Mouse (Mus musculus) stomach, embryonic 14.5 days (tissue): ENCODE results near the gene Fam50b. TPM values are rescaled to one million over a fixed set of nuclear protein-coding genes. Genes with fewer than 3 reads are reported as not detected.

Source experiments
- ATAC-seq: fragments of 200-750 bp; cut with Nextera tagmentation; 2 replicates; pipeline ENCODE4 v1.8.0; 2017; ENCODE audit warnings: low read depth, moderate TSS enrichment; ENCODE audit not compliant: insufficient number of reproducible peaks, insufficient read depth, low FRiP score
- H3K27ac ChIP-seq: fragments of 300-500 bp; sonication (generic); 2 replicates; pipeline ENCODE4 v1.5.1; 2014; ENCODE audit warnings: mild to moderate bottlenecking, low read length, moderate library complexity, mixed read lengths
- H3K27me3 ChIP-seq: fragments of 300-500 bp; sonication (generic); 2 replicates; pipeline ENCODE4 v1.6.1; 2014; ENCODE audit warnings: low read length, control low read depth, mixed read lengths; ENCODE audit not compliant: control insufficient read depth, insufficient read depth
- H3K36me3 ChIP-seq: fragments of 300-500 bp; sonication (generic); 2 replicates; pipeline ENCODE4 v1.6.1; 2014; ENCODE audit warnings: mild to moderate bottlenecking, control low read depth, low read length, moderate library complexity, mixed read lengths; ENCODE audit not compliant: control insufficient read depth, insufficient read depth
- H3K4me1 ChIP-seq: fragments of 300-500 bp; sonication (generic); 2 replicates; pipeline ENCODE4 v1.6.1; 2014; ENCODE audit warnings: low read length, control low read depth, mixed read lengths; ENCODE audit not compliant: control insufficient read depth, insufficient read depth
- H3K4me2 ChIP-seq: fragments of 300-500 bp; sonication (generic); replicated peaks from 2 replicates; pipeline ENCODE4 v1.6.1; 2014; ENCODE audit warnings: low read depth, low read length, control low read depth
- H3K4me3 ChIP-seq: fragments of 300-500 bp; sonication (generic); 2 replicates; pipeline ENCODE4 v1.5.1; 2014; ENCODE audit warnings: low read depth, low read length, control low read depth
- H3K9ac ChIP-seq: fragments of 300-500 bp; sonication (generic); replicated peaks from 2 replicates; pipeline ENCODE4 v1.6.1; 2014; ENCODE audit warnings: low read depth, mild to moderate bottlenecking, control low read depth, low read length, moderate library complexity, mixed read lengths
- H3K9me3 ChIP-seq: fragments of 300-500 bp; sonication (generic); 2 replicates; pipeline ENCODE4 v1.6.1; 2016; ENCODE audit warnings: low read depth, low read length, control low read depth; ENCODE audit not compliant: control insufficient read depth
- WGBS: fragments of 180-500 bp; shearing (Covaris S2); extraction: QIAGEN DNeasy Blood & Tissue Kit; methylation state at CpG from one replicate; pipeline ENCODE4 v1.1.7; 2014; 5-methylcytosine and 5-hydroxymethylcytosine counted together
- polyA plus RNA-seq: library from polyadenylated mRNA; unstranded; fragments of >200 nt; fragmentation: Nextera tagmentation; extraction: Ambion mirVana; gene quantifications from 2 replicates; pipeline ENCODE4 v1.2.1, GENCODE M21; 2014

The Fam50b gene
- polyA plus RNA-seq, 1 experiment from 2014 or later = not detected

DNA sequence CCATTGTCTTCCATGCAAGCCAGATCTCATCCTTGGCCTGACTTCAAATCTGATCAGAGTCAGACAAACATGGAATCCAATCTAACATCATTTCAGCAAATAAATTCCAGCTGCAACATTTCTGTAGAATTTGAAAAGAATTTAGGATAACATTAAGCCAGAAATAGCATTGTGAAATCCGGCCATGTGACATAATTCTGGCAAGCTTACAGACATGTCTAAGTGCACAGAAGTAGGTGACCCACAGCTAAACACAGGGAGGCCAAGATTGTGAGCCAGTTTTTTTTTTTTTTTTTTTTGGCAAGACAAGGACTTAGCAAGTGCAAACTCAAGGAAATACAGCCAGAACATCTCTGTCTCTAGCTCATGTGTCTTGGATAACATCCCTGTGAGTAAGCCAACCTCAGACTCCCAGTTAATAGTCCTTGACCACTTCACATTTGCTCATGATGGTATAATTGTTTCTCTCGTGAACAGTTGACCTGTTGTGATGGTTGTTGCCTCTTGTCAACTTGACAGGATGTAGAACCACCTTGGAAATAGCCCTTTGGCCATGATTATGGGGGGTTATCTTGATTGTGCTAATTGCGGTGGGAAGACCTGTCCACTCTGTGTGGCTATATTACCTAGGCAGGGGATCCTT is 54.6 kb downstream of the Fam50b start:
- Histone ChIP-seq H3K9me3 (no peaks in the 10 kb centered on the region), H3K4me1 (no peaks in the 10 kb centered on the region; the same call in 1 of the 2 replicates), H3K4me3 (no peak overlapping the region), H3K9ac (no peak overlapping the region), H3K4me2 (no peak overlapping the region), H3K36me3 (no peaks in the 10 kb centered on the region), H3K27me3 (no peaks in the 10 kb centered on the region), H3K27ac (no peak overlapping the region)
- WGBS = 63% methylated on average over 3 of the region's 3 CpGs
- no peak for ATAC-seq

- 66% methylated on average over 7 of the region's 7 CpGs for WGBS
- H3K27ac ChIP-seq = no peak overlapping the region
- H3K4me3 ChIP-seq = no peak overlapping the region
- H3K9me3 ChIP-seq = no peaks in the 10 kb centered on the region
- H3K4me1 ChIP-seq = no peaks in the 10 kb centered on the region; the same call in 1 of the 2 replicates
- H3K9ac ChIP-seq = no peak overlapping the region
- no peak overlapping the region for H3K4me2 ChIP-seq
- no peak for ATAC-seq
- H3K27me3 ChIP-seq = no peaks in the 10 kb centered on the region
- H3K36me3 ChIP-seq = no peaks in the 10 kb centered on the region
Measured at GRCm38 (mm10) chr13:34793066-34793465, 58.4 kb downstream of the Fam50b start.

GRCm38 (mm10) chr13:34793816-34794215 is 59.2 kb downstream of the Fam50b start:
- no peak overlapping the region for H3K4me3 ChIP-seq
- no peak overlapping the region for H3K4me2 ChIP-seq
- H3K9ac ChIP-seq = no peak overlapping the region
- H3K4me1 ChIP-seq = no peaks in the 10 kb centered on the region; the same call in 1 of the 2 replicates
- WGBS = 37% methylated on average over 2 of the region's 2 CpGs
- ATAC-seq = no peak
- no peaks in the 10 kb centered on the region for H3K36me3 ChIP-seq
- no peaks in the 10 kb centered on the region for H3K27me3 ChIP-seq
- no peaks in the 10 kb centered on the region for H3K9me3 ChIP-seq
- H3K27ac ChIP-seq = no peak overlapping the region

DNA sequence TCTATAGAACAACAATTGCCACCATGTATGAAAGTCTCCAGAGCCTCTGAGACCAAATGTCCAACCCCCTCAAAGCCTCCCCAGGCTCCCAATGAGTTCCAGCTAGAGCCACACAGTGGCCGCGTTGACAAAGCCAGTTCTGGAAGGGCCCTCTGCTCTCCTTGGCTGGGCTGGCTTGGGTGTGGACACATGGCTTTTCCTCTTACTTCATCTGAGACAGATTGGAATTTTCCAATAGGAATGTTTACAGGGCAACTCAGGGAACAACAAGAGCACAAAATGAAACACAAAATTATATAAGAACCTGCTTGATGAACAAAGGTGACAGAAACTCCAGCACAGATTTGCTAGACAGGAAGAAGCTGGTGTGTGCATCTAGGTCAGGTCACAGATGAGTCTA is 59.8 kb downstream of the Fam50b start:
- H3K4me3 ChIP-seq = no peak overlapping the region
- H3K27me3 ChIP-seq = no peaks in the 10 kb centered on the region
- ATAC-seq = no peak
- no peaks in the 10 kb centered on the region for H3K4me1 ChIP-seq
- H3K27ac ChIP-seq = no peak overlapping the region
- H3K4me2 ChIP-seq = no peak overlapping the region
- no peak overlapping the region for H3K9ac ChIP-seq
- 75% methylated on average over 2 of the region's 2 CpGs for WGBS
- no peaks in the 10 kb centered on the region for H3K9me3 ChIP-seq
- no peaks in the 10 kb centered on the region for H3K36me3 ChIP-seq

Other genes starting within 250 kb of the Fam50b start
- 11.8 and 12.5 TPM in 2 replicates for gene Pxdc1, start 81.4 kb upstream of the Fam50b start, polyA plus RNA-seq
- gene Prpf4b, start 140.5 kb downstream of the Fam50b start, polyA plus RNA-seq = 100 and 107 TPM in 2 replicates
- gene Fam217a, start 189.5 kb downstream of the Fam50b start, polyA plus RNA-seq = 0.93 and 1.8 TPM in 2 replicates
- gene 4933417A18Rik, start 189.6 kb downstream of the Fam50b start, polyA plus RNA-seq = not detected in 2 replicates
- gene Eci3, start 229.0 kb downstream of the Fam50b start, polyA plus RNA-seq = 1.3 and 1.5 TPM in 2 replicates